Mouse (Mus musculus) small intestine, adult 2 months (tissue): ENCODE measurements around the gene Kcnmb1. TPM values are rescaled to one million over a fixed set of nuclear protein-coding genes. Genes with fewer than 3 reads are reported as not detected.
A peak's percentile ranks its signal among the peaks of the same experiment; 100 is the strongest.

Experiments used
- H3K27ac ChIP-seq: fragments of 200-500 bp; 2 replicates; pipeline ENCODE4 v1.5.1; 2012; ENCODE audit warnings: low read depth, low read length, control low read depth, inconsistent platforms; ENCODE audit not compliant: insufficient read depth
- H3K27me3 ChIP-seq: fragments of 200-500 bp; 2 replicates; pipeline ENCODE4 v1.6.1; 2012; ENCODE audit warnings: mild to moderate bottlenecking, moderate library complexity, low read length, inconsistent platforms; ENCODE audit not compliant: control insufficient read depth, insufficient read depth
- H3K36me3 ChIP-seq: fragments of 200-500 bp; 2 replicates; pipeline ENCODE4 v1.6.1; 2012; ENCODE audit warnings: mild to moderate bottlenecking, low read length, control low read depth, inconsistent platforms; ENCODE audit not compliant: control insufficient read depth, insufficient read depth
- H3K4me1 ChIP-seq: fragments of 200-500 bp; 2 replicates; pipeline ENCODE4 v1.6.1; 2012; ENCODE audit warnings: low read length, inconsistent platforms, mixed read lengths; ENCODE audit not compliant: control insufficient read depth, insufficient read depth, insufficient read length
- H3K4me3 ChIP-seq: fragments of 200-500 bp; 2 replicates; pipeline ENCODE4 v1.5.1; 2012; ENCODE audit warnings: low read depth, mild to moderate bottlenecking, control low read depth, inconsistent platforms, low read length, moderate library complexity
- CTCF ChIP-seq: fragments of 200-500 bp; IDR thresholded peaks from 2 replicates; pipeline ENCODE4 v1.5.1; 2012; ENCODE audit warnings: low read depth, mild to moderate bottlenecking, control low read depth, inconsistent platforms, low read length, moderate library complexity, mixed read lengths; ENCODE audit not compliant: insufficient replicate concordance, insufficient read length; ENCODE audit errors: extremely low read depth
- POLR2A ChIP-seq: fragments of 200-500 bp; IDR thresholded peaks from 2 replicates; pipeline ENCODE4 v1.6.1; 2012; ENCODE audit warnings: low read depth, mild to moderate bottlenecking, control low read depth, inconsistent platforms, low read length, moderate library complexity
- WGBS: fragments of 180-500 bp; shearing (Covaris S2); methylation state at CpG from one replicate; pipeline ENCODE4 v1.1.7; 2018; 5-methylcytosine and 5-hydroxymethylcytosine counted together
- polyA plus RNA-seq: library from polyadenylated mRNA; depleted of rRNA; stranded (reverse); fragments of >200 nt; gene quantifications from 2 replicates; pipeline ENCODE4 v1.2.3, GENCODE M21; 2012

Gene Kcnmb1
- polyA plus RNA-seq, 1 experiment, result 2.1 TPM

GRCm38 (mm10) chr11:33998244-33998643, 35.4 kb downstream of the Kcnmb1 start:
- no peak for TF ChIP-seq CTCF
- no peak for TF ChIP-seq POLR2A
- 77% methylated on average over 10 of the region's 10 CpGs for WGBS
- Histone ChIP-seq H3K4me3 (no peak overlapping the region), H3K36me3 (no peaks in the 10 kb centered on the region), H3K27ac (no peak overlapping the region), H3K27me3 (no peaks in the 10 kb centered on the region), H3K4me1 (no peaks in the 10 kb centered on the region)

- TF ChIP-seq POLR2A, result no peak
- no peak for TF ChIP-seq CTCF
- H3K4me3 ChIP-seq, result no peak overlapping the region
- H3K27ac ChIP-seq, result no peak overlapping the region
- no peaks in the 10 kb centered on the region for H3K36me3 ChIP-seq
- H3K27me3 ChIP-seq, result no peaks in the 10 kb centered on the region
- H3K4me1 ChIP-seq, result no peaks in the 10 kb centered on the region
- 66% methylated on average over 3 of the region's 3 CpGs for WGBS
Observed at GRCm38 (mm10) chr11:34000416-34000815, 37.6 kb downstream of the Kcnmb1 start.

- 4% methylated on average over 5 of the region's 5 CpGs for WGBS
- Histone ChIP-seq H3K27ac (no peak overlapping the region), H3K4me1 (no peaks in the 10 kb centered on the region), H3K4me3 (no peak overlapping the region), H3K36me3 (no peaks in the 10 kb centered on the region), H3K27me3 (no peaks in the 10 kb centered on the region)
- TF ChIP-seq POLR2A (no peak), CTCF (peak; percentile 51; the same call in 1 of the 2 replicates)
Observed at GRCm38 (mm10) chr11:34001938-34002592, 39.3 kb downstream of the Kcnmb1 start.

GRCm38 (mm10) chr11:34002593-34002965, 39.8 kb downstream of the Kcnmb1 start:
- H3K36me3 ChIP-seq, result no peaks in the 10 kb centered on the region
- no peak overlapping the region for H3K27ac ChIP-seq
- no peaks in the 10 kb centered on the region for H3K4me1 ChIP-seq
- H3K4me3 ChIP-seq, result no peak overlapping the region
- 74% methylated on average over 5 of the region's 5 CpGs for WGBS
- TF ChIP-seq CTCF (no peak), POLR2A (no peak)
- no peaks in the 10 kb centered on the region for H3K27me3 ChIP-seq

GRCm38 (mm10) chr11:34007616-34008015, 44.8 kb downstream of the Kcnmb1 start:
- TF ChIP-seq POLR2A, result no peak
- no peak for TF ChIP-seq CTCF
- 0 out of 2 replicates have a peak, but pooled peaks cover 5% of the 10 kb centered on the region for H3K4me1 ChIP-seq
- no peaks in the 10 kb centered on the region for H3K36me3 ChIP-seq
- no peaks in the 10 kb centered on the region for H3K27me3 ChIP-seq
- 68% methylated on average over 2 of the region's 2 CpGs for WGBS
- no peak overlapping the region for H3K4me3 ChIP-seq
- no peak overlapping the region for H3K27ac ChIP-seq

GRCm38 (mm10) chr11:34008214-34008613, 45.4 kb downstream of the Kcnmb1 start:
- TF ChIP-seq POLR2A, result no peak
- no peak for TF ChIP-seq CTCF
- Histone ChIP-seq H3K4me3 (peak overlapping the region; percentile 37), H3K4me1 (0 out of 2 replicates have a peak, but pooled peaks cover 5% of the 10 kb centered on the region), H3K27ac (peak overlapping the region; percentile 78), H3K36me3 (no peaks in the 10 kb centered on the region), H3K27me3 (no peaks in the 10 kb centered on the region)
- WGBS, result 70% methylated on average over 11 of the region's 11 CpGs

- Histone ChIP-seq H3K4me3 (peak overlapping the region; percentile 37), H3K4me1 (0 out of 2 replicates have a peak, but pooled peaks cover 5% of the 10 kb centered on the region), H3K36me3 (no peaks in the 10 kb centered on the region), H3K27me3 (no peaks in the 10 kb centered on the region), H3K27ac (peak overlapping the region; percentile 78)
- no peak for TF ChIP-seq POLR2A
- TF ChIP-seq CTCF, result peak; percentile 39; the same call in 1 of the 2 replicates
- 30% methylated on average over 9 of the region's 9 CpGs for WGBS
Observed at GRCm38 (mm10) chr11:34008702-34009101, 45.9 kb downstream of the Kcnmb1 start.
